Mouse (Mus musculus) CH12.LX (cell line): Measurements from ENCODE around the gene Kin. TPM values are rescaled to one million over a fixed set of nuclear protein-coding genes. Genes with fewer than 3 reads are reported as not detected.

ENCODE experiments used
- DNase-seq: peaks from one replicate; pipeline ENCODE4 v3.0.0-alpha.2; 2013; ENCODE audit errors: extremely low read depth
- H3K27ac ChIP-seq: 2 replicates; pipeline ENCODE4 v1.5.1; 2012; ENCODE audit warnings: low read depth, mild to moderate bottlenecking, control low read depth, moderate library complexity; ENCODE audit not compliant: insufficient read depth
- H3K27me3 ChIP-seq: replicated peaks from 2 replicates; pipeline ENCODE3; 2012; ENCODE audit warnings: inconsistent platforms
- H3K36me3 ChIP-seq, 2 experiments: replicated peaks in 1 of 2; 2 replicates each; pipeline versions ENCODE3 to v1.6.1; 2012; ENCODE audit warnings: inconsistent platforms in 1 of 2, low read length in 1 of 2, mild to moderate bottlenecking in 1 of 2, mixed read lengths in 1 of 2, moderate library complexity in 1 of 2; ENCODE audit not compliant: control insufficient read depth in 1 of 2, insufficient read depth in 1 of 2
- H3K4me1 ChIP-seq, 2 experiments: 2 replicates each; pipeline ENCODE4 v1.6.1; 2012; ENCODE audit warnings: inconsistent platforms in 1 of 2, moderate library complexity in 1 of 2; ENCODE audit not compliant: insufficient read depth in 2 of 2, control insufficient read depth in 1 of 2
- H3K4me2 ChIP-seq: 2 replicates; pipeline ENCODE4 v1.6.1; 2012; ENCODE audit warnings: low read depth, mild to moderate bottlenecking, control low read depth; ENCODE audit not compliant: poor library complexity, insufficient read depth, severe bottlenecking
- H3K4me3 ChIP-seq, 3 experiments: fragments of 150-350 bp in 1 of 3; sonication (generic) in 1 of 3; replicated peaks in 1 of 3; 2 replicates each; pipeline versions ENCODE3 to v1.5.1; 2011 to 2012; ENCODE audit warnings: low read depth in 2 of 3, low read length in 2 of 3, mild to moderate bottlenecking in 2 of 3, moderate library complexity in 2 of 3, control low read depth in 1 of 3, improper control_type of control experiment in 1 of 3, inconsistent platforms in 1 of 3, mixed read lengths in 1 of 3; ENCODE audit not compliant: poor library complexity in 1 of 3
- H3K79me2 ChIP-seq: replicated peaks from 2 replicates; pipeline ENCODE4 v1.6.1; 2012; ENCODE audit warnings: mild to moderate bottlenecking, moderate library complexity; ENCODE audit not compliant: control insufficient read depth, poor library complexity, insufficient read depth, severe bottlenecking; ENCODE audit errors: extremely low read depth
- H3K9ac ChIP-seq: 2 replicates; pipeline ENCODE4 v1.6.1; 2012; ENCODE audit warnings: low read depth, mild to moderate bottlenecking, control low read depth, moderate library complexity; ENCODE audit not compliant: insufficient read depth
- H3K9me3 ChIP-seq: replicated peaks from 2 replicates; pipeline ENCODE3; 2012; ENCODE audit warnings: low read length, inconsistent platforms, mixed read lengths
- BHLHE40 ChIP-seq: IDR thresholded peaks from 2 replicates; pipeline ENCODE4 v1.6.1; 2011; ENCODE audit warnings: mild to moderate bottlenecking, low read depth, low read length, improper control_type of control experiment
- CTCF ChIP-seq, 2 experiments: IDR thresholded peaks in 1 of 2; conservative IDR thresholded peaks in 1 of 2; 2 replicates each; pipeline ENCODE4 v1.5.1; 2011 to 2012; ENCODE audit warnings: low read depth in 2 of 2, low read length in 2 of 2, improper control_type of control experiment in 1 of 2, inconsistent platforms in 1 of 2, mild to moderate bottlenecking in 1 of 2, moderate library complexity in 1 of 2
- EP300 ChIP-seq: IDR thresholded peaks from 2 replicates; pipeline ENCODE4 v1.6.1; 2011; ENCODE audit warnings: low read length, improper control_type of control experiment
- ETS1 ChIP-seq: conservative IDR thresholded peaks from 2 replicates; pipeline ENCODE4 v1.6.1; 2012; ENCODE audit warnings: low read depth, mild to moderate bottlenecking, inconsistent platforms, low read length, improper control_type of control experiment, moderate library complexity
- GABPA ChIP-seq: IDR thresholded peaks from 2 replicates; pipeline ENCODE4 v1.6.1; 2012; ENCODE audit warnings: low read depth, low read length, improper control_type of control experiment, inconsistent platforms; ENCODE audit not compliant: insufficient replicate concordance
- MAFK ChIP-seq: IDR thresholded peaks from 2 replicates; pipeline ENCODE4 v1.6.1; 2011; ENCODE audit warnings: low read length, improper control_type of control experiment; ENCODE audit not compliant: insufficient replicate concordance
- MAZ ChIP-seq: IDR thresholded peaks from 2 replicates; pipeline ENCODE4 v1.6.1; 2012; ENCODE audit warnings: low read depth, mild to moderate bottlenecking, inconsistent platforms, low read length, improper control_type of control experiment, moderate library complexity
- MEF2A ChIP-seq: IDR thresholded peaks from 2 replicates; pipeline ENCODE4 v1.6.1; 2014; ENCODE audit warnings: low read depth, mild to moderate bottlenecking, inconsistent platforms, low read length, improper control_type of control experiment, borderline replicate concordance
- NELFE ChIP-seq: IDR thresholded peaks from 2 replicates; pipeline ENCODE4 v1.6.1; 2011; ENCODE audit warnings: low read depth, low read length, improper control_type of control experiment
- NRF1 ChIP-seq: IDR thresholded peaks from 2 replicates; pipeline ENCODE4 v1.6.1; 2014; ENCODE audit warnings: low read depth, mild to moderate bottlenecking, inconsistent platforms, low read length, improper control_type of control experiment, moderate library complexity
- POLR2A ChIP-seq: IDR thresholded peaks from 2 replicates; pipeline ENCODE4 v1.6.1; 2011; ENCODE audit warnings: low read depth, mild to moderate bottlenecking, improper control_type of control experiment, low read length
- POLR2AphosphoS2 ChIP-seq: IDR thresholded peaks from 2 replicates; pipeline ENCODE4 v1.6.1; 2011; ENCODE audit warnings: low read depth, low read length, improper control_type of control experiment
- RAD21 ChIP-seq: IDR thresholded peaks from 2 replicates; pipeline ENCODE4 v1.6.1; 2011; ENCODE audit warnings: low read depth, mild to moderate bottlenecking, low read length, improper control_type of control experiment, moderate library complexity
- RCOR1 ChIP-seq: conservative IDR thresholded peaks from 2 replicates; pipeline ENCODE4 v1.6.1; 2012; ENCODE audit warnings: low read depth, mild to moderate bottlenecking, inconsistent platforms, low read length, improper control_type of control experiment
- SIN3A ChIP-seq: IDR thresholded peaks from 2 replicates; pipeline ENCODE4 v1.6.1; 2012; ENCODE audit warnings: low read length, improper control_type of control experiment, inconsistent platforms
- SMC3 ChIP-seq: IDR thresholded peaks from 2 replicates; pipeline ENCODE4 v1.6.1; 2011; ENCODE audit warnings: low read depth, low read length, improper control_type of control experiment
- TCF12 ChIP-seq: IDR thresholded peaks from 2 replicates; pipeline ENCODE4 v1.6.1; 2014; ENCODE audit warnings: low read depth, mild to moderate bottlenecking, inconsistent platforms, low read length, improper control_type of control experiment
- USF2 ChIP-seq: conservative IDR thresholded peaks from 2 replicates; pipeline ENCODE4 v1.6.1; 2011; ENCODE audit warnings: low read depth, low read length, improper control_type of control experiment
- ZC3H11A ChIP-seq: IDR thresholded peaks from 2 replicates; pipeline ENCODE4 v1.6.1; 2012; ENCODE audit warnings: low read depth, mild to moderate bottlenecking, inconsistent platforms, low read length, improper control_type of control experiment
- ZNF384 ChIP-seq: IDR thresholded peaks from 2 replicates; pipeline ENCODE4 v1.6.1; 2012; ENCODE audit warnings: low read depth, low read length, improper control_type of control experiment, inconsistent platforms
- dilution Hi-C: fragments of 300-500 bp; cut with MboI; formaldehyde crosslinking; loops from 2 replicates; pipeline ENCODE4 v1.14.3; 2020; ENCODE audit warnings: low sequenced_read_pairs; ENCODE audit not compliant: extremely low pct_unique_long_range_greater_than_20kb, extremely low pct_ligation_motif_present
- in situ Hi-C: fragments of 300-500 bp; cut with MboI; formaldehyde crosslinking; loops from 3 replicates; pipeline ENCODE4 v1.14.3; 2019; ENCODE audit warnings: low sequenced_read_pairs, low pct_ligation_motif_present, low pct_unique_long_range_greater_than_20kb, mixed read lengths
- polyA plus RNA-seq: library from polyadenylated mRNA; unstranded; fragments of >175 nt; gene quantifications from 2 replicates; pipeline ENCODE4 v1.2.1, GENCODE M21; 2012; ENCODE audit warnings: low read depth; ENCODE audit not compliant: insufficient read length
- total RNA-seq, 2 experiments: library from RNA; depleted of rRNA; stranded (reverse); fragments of 300-350 nt in 1 of 2; fragments of >200 nt in 1 of 2; gene quantifications; 2 replicates each; pipeline ENCODE4 v1.2.3; 2012 to 2014

The Kin gene
- total and polyA plus RNA-seq, 3 experiments = 23.0 to 44.7 (median 31.5) TPM

DNA sequence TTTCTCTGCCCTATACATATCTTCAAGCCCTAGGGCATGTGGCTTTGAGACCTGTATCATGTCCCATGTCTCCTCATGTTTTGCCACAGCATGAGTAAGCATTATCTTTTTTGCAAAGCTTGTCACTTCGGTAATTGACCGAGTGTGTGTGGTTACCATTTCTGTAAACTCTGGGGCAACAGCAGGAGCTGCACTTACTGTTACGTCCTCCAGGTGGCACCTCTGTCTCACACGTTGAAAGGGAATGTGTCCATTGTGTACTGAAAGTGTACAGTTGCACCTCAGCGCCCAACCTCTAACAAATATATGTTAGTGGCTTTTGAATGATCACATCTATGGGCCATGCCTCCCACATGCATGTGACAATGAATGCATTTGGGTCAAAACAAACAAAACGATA is 20.8 kb downstream of the Kin start:
- dilution Hi-C loops = no loop called here
- H3K4me1 ChIP-seq = peaks cover 2 to 15% of the 10 kb centered on the region in 2 experiments; a peak in 3 of 4 replicates

DNA sequence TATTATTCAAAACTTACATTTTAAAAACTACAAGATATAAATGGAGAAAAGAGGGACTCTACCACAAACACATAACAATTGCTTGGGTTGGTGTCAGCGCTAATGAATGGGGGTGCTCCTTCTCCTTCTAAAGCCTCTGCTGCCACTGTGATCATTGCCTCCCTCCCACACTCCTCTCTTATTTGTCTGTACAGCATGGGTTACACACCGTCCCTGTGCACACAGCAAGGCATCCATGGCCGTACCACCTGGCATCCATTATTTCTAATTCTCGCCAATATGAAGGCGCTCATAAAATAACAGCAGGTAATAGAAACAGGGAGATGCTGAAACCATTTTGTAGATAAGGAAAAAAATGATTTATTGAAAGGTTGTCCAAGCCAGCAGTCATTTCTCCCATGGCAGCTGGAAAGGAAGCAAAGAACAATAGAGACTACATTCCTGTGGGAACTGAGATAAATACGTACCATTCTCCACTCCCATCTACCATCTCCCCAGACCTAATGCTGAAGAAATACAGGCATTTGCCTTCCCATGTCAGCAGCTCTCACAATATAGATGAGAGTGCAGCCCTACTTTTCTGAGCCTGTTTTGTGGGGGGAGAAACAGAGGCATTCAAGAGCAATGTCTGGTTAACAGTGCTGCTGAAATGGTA is 28.3 kb downstream of the Kin start:
- Histone ChIP-seq H3K4me2 (no peak overlapping the region), H3K27me3 (no peaks in the 10 kb centered on the region), H3K4me3 (no peak overlapping the region), H3K4me1 (peaks cover 0 to 11% of the 10 kb centered on the region in 2 experiments; a peak in 3 of 4 replicates)
- no peak for DNase-seq
- dilution Hi-C loops = no loop called here
- no peak for TF ChIP-seq GABPA
- no peak for TF ChIP-seq CTCF (conservative IDR thresholded peaks at IDR 0.05 in 1 of 2, IDR thresholded peaks at IDR 0.05 in 1 of 2; ENCODE audit: low read depth in 2 of 2, low read length in 2 of 2)
- TF ChIP-seq RCOR1 = no peak
- no peak for TF ChIP-seq MAZ
- no peak for TF ChIP-seq SIN3A
- TF ChIP-seq BHLHE40 = no peak
- no peak for TF ChIP-seq ZNF384
- no peak for TF ChIP-seq POLR2AphosphoS2
- no peak for TF ChIP-seq MAFK
- no peak for TF ChIP-seq ETS1
- no peak for TF ChIP-seq EP300
- no peak for TF ChIP-seq MEF2A
- no peak for TF ChIP-seq POLR2A
- TF ChIP-seq, all 38 proteins: peak for 0
- Histone ChIP-seq H3K9ac (no peak overlapping the region), H3K9me3 (no peaks in the 10 kb centered on the region), H3K79me2 (no peaks in the 10 kb centered on the region), H3K36me3 (no peaks in the 10 kb centered on the region), H3K27ac (no peak overlapping the region)
- in situ Hi-C loops = no loop called here

More for the DNA sequence above, 20.8 kb downstream of the Kin start:
- Histone ChIP-seq H3K79me2 (no peaks in the 10 kb centered on the region), H3K36me3 (no peaks in the 10 kb centered on the region), H3K9me3 (no peaks in the 10 kb centered on the region), H3K27me3 (no peaks in the 10 kb centered on the region), H3K4me2 (no peak overlapping the region), H3K27ac (no peak overlapping the region), H3K4me3 (no peak overlapping the region), H3K9ac (no peak overlapping the region)
- in situ Hi-C loops = no loop called here
- TF ChIP-seq SMC3 (peak; percentile 92), NELFE (0 out of 2 replicates have a peak, but pooled peaks have one; percentile 18), CTCF (conservative IDR thresholded peaks at IDR 0.05 in 1 of 2, IDR thresholded peaks at IDR 0.05 in 1 of 2; ENCODE audit: low read depth in 2 of 2, low read length in 2 of 2) (peak; percentile 85 to 88), USF2 (no peak), NRF1 (0 out of 2 replicates have a peak, but pooled peaks have one; percentile 10), TCF12 (0 out of 2 replicates have a peak, but pooled peaks have one; percentile 17), BHLHE40 (no peak), RAD21 (peak; percentile 80), ZC3H11A (peak; percentile 43; the same call in 1 of the 2 replicates)
- DNase-seq = peak; percentile 54
